ENCODE assay signal across 20 mouse cellular contexts in genomic region chr2:129960364-129960763, GRCm38 (mm10). TPM values are rescaled to one million over a fixed set of nuclear protein-coding genes. Genes with fewer than 3 reads are reported as not detected.
DNase-seq lines count a peak whose midpoint lies in the region; ATAC-seq and TF ChIP-seq lines count a peak whose summit lies in the region.
"Had no signal": no experiment of that assay in that cellular context is flagged by ENCODE, and none has a peak within 500 bp of the region (broad histone marks: within the 10 kb centered on the region; RNA-seq: fewer than 3 reads in every experiment).

No protein-coding gene starts in this region.

- no peak for TF ChIP-seq POLR2A in thymus, adult 2 months (IDR thresholded peaks at IDR 0.05; ENCODE audit: control insufficient read depth, extremely low read depth, insufficient read depth, low read length, poor library complexity)

- no peak overlapping the region for H3K9ac ChIP-seq in hindbrain, postnatal 0 days (replicated peaks; ENCODE audit: low read length)
- H3K9ac ChIP-seq in neural tube, embryonic 15.5 days (replicated peaks) = no peak overlapping the region
- H3K9ac ChIP-seq: heart, embryonic 15.5 days; hindbrain, embryonic 12.5 days; liver, embryonic 14.5 days; stomach, embryonic 15.5 days had no signal

- ATAC-seq in hindbrain, postnatal 0 days = no peak
- no peak for ATAC-seq in neural tube, embryonic 15.5 days (ENCODE audit: low FRiP score)
- ATAC-seq: intestine, postnatal 0 days; Patski had no signal

- H3K4me2 ChIP-seq in hindbrain, postnatal 0 days (ENCODE audit: low read depth, low read length) = no peak overlapping the region
- no peak overlapping the region for H3K4me2 ChIP-seq in neural tube, embryonic 15.5 days
- H3K4me2 ChIP-seq: heart, embryonic 15.5 days; hindbrain, embryonic 12.5 days; stomach, embryonic 15.5 days had no signal

- H3K4me3 ChIP-seq in thymus, adult 2 months (ENCODE audit: control insufficient read depth, insufficient read depth, low read length) = no peak overlapping the region
- H3K4me3 ChIP-seq in hindbrain, postnatal 0 days (ENCODE audit: low read length) = no peak overlapping the region
- no peak overlapping the region for H3K4me3 ChIP-seq in neural tube, embryonic 15.5 days (replicated peaks)
- H3K4me3 ChIP-seq: forebrain, embryonic 10.5 days; heart, embryonic 15.5 days; hindbrain, embryonic 12.5 days; midbrain, embryonic 10.5 days; stomach, embryonic 15.5 days had no signal

- DNase-seq in thymus, postnatal 25 days = peak; percentile 4
- DNase-seq in thymus, adult 2 months = no peak
- DNase-seq in fat pad, adult 2 months (ENCODE audit: extremely low read depth, low read depth, low spot score) = peak; percentile 90
- peak; percentile 8 for DNase-seq in layer of hippocampus, adult 9-10 months (ENCODE audit: low spot score)
- DNase-seq in left cerebral cortex, postnatal 4 days = no peak
- DNase-seq in hindbrain, postnatal 0 days (ENCODE audit: low spot score) = no peak
- DNase-seq: cerebellum, postnatal 14 days; gastrocnemius, postnatal 14 days; kidney, postnatal 4 days; lung, postnatal 10 days; spleen, adult 18-20 months had no signal

- TF ChIP-seq CTCF in thymus, adult 2 months (IDR thresholded peaks at IDR 0.05; ENCODE audit: borderline replicate concordance, control insufficient read depth, extremely low read depth, insufficient read depth, low read length, poor library complexity) = no peak
- TF ChIP-seq CTCF in hindbrain, postnatal 0 days (IDR thresholded peaks at IDR 0.05; ENCODE audit: low read depth) = no peak

- no peaks in the 10 kb centered on the region for H3K27me3 ChIP-seq in thymus, adult 2 months (ENCODE audit: control insufficient read depth, insufficient read depth, low read length)
- no peaks in the 10 kb centered on the region for H3K27me3 ChIP-seq in hindbrain, postnatal 0 days (ENCODE audit: insufficient read depth, low read length)
- no peaks in the 10 kb centered on the region for H3K27me3 ChIP-seq in neural tube, embryonic 15.5 days (replicated peaks)
- H3K27me3 ChIP-seq: heart, embryonic 15.5 days; hindbrain, embryonic 12.5 days; stomach, embryonic 15.5 days had no signal

- no peaks in the 10 kb centered on the region for H3K4me1 ChIP-seq in thymus, adult 2 months (replicated peaks; ENCODE audit: control insufficient read depth, insufficient read depth, low read length)
- no peaks in the 10 kb centered on the region for H3K4me1 ChIP-seq in hindbrain, postnatal 0 days (ENCODE audit: insufficient read depth, low read length)
- peaks cover 5% of the 10 kb centered on the region; the same call in 1 of the 2 replicates for H3K4me1 ChIP-seq in neural tube, embryonic 15.5 days
- H3K4me1 ChIP-seq: forebrain, embryonic 10.5 days; hindbrain, embryonic 12.5 days; stomach, embryonic 15.5 days had no signal

- no peak overlapping the region for H3K27ac ChIP-seq in thymus, adult 2 months (ENCODE audit: control insufficient read depth, insufficient read depth, low read length)
- no peak overlapping the region for H3K27ac ChIP-seq in hindbrain, postnatal 0 days
- no peak overlapping the region for H3K27ac ChIP-seq in neural tube, embryonic 15.5 days (replicated peaks)
- H3K27ac ChIP-seq: forebrain, embryonic 10.5 days; heart, embryonic 15.5 days; hindbrain, embryonic 12.5 days; liver, embryonic 14.5 days; midbrain, embryonic 10.5 days; stomach, embryonic 15.5 days had no signal

- H3K36me3 ChIP-seq in thymus, adult 2 months (ENCODE audit: control insufficient read depth, insufficient read depth, low read length) = no peaks in the 10 kb centered on the region
- no peaks in the 10 kb centered on the region for H3K36me3 ChIP-seq in hindbrain, postnatal 0 days (ENCODE audit: insufficient read depth, low read length)
- no peaks in the 10 kb centered on the region for H3K36me3 ChIP-seq in neural tube, embryonic 15.5 days
- H3K36me3 ChIP-seq: forebrain, embryonic 10.5 days; heart, embryonic 15.5 days; hindbrain, embryonic 12.5 days; midbrain, embryonic 10.5 days; stomach, embryonic 15.5 days had no signal

- 6% methylated on average over 4 of the region's 4 CpGs for WGBS in thymus, adult 2 months
- 80% methylated on average over 4 of the region's 4 CpGs for WGBS in hindbrain, postnatal 0 days
- WGBS in neural tube, embryonic 15.5 days = 80% methylated on average over 4 of the region's 4 CpGs

- intact Hi-C loops in left cerebral cortex, postnatal 4 days (cut with DNase I) = no loop called here

- H3K9me3 ChIP-seq in hindbrain, postnatal 0 days (ENCODE audit: low read length) = no peaks in the 10 kb centered on the region
- H3K9me3 ChIP-seq in neural tube, embryonic 15.5 days (replicated peaks) = no peaks in the 10 kb centered on the region
- H3K9me3 ChIP-seq: forebrain, embryonic 10.5 days; heart, embryonic 15.5 days; hindbrain, embryonic 12.5 days; midbrain, embryonic 10.5 days; stomach, embryonic 15.5 days had no signal

RNA-seq across cellular contexts. Expression of gene Tgm3, which starts 51.8 kb away (rescaled TPM):
- polyA plus RNA-seq in thymus, adult 2 months (2012; rRNA removed) = 0.78 and 0.81 TPM in 2 replicates
- 1 to 10 TPM; 2.3 to 2.4 TPM for total RNA-seq in left cerebral cortex, postnatal 4 days (2021)
- not detected in 2 replicates for total RNA-seq in hindbrain, postnatal 0 days (2014; rRNA removed)
- polyA plus RNA-seq in hindbrain, postnatal 0 days (2015; fragmentation: Nextera tagmentation; extraction: Ambion mirVana) = 0.08 TPM in 1 of 2 replicates, not detected in the other
- polyA plus RNA-seq in neural tube, embryonic 15.5 days (2015; fragmentation: Nextera tagmentation; extraction: Ambion mirVana) = 0.05 TPM in 1 of 2 replicates, not detected in the other
- polyA plus RNA-seq: forebrain, embryonic 10.5 days; heart, embryonic 15.5 days; hindbrain, embryonic 12.5 days; midbrain, embryonic 10.5 days had no signal

Comparison
In these comparisons a context has a peak if more than half of its experiments do, and no peak if none do; other contexts are left out.
1. DNase-seq: peak in thymus, postnatal 25 days (single experiment), fat pad, adult 2 months (single experiment) and layer of hippocampus, adult 9-10 months (single experiment); none in thymus, adult 2 months (single experiment), left cerebral cortex, postnatal 4 days (single experiment) and hindbrain, postnatal 0 days (single experiment).